Mouse (Mus musculus) heart, postnatal 0 days (tissue): Measurements from ENCODE around the gene Hoxb5. TPM values are rescaled to one million over a fixed set of nuclear protein-coding genes. Genes with fewer than 3 reads are reported as not detected.
A peak's percentile ranks its signal among the peaks of the same experiment; 100 is the strongest.

Experiments used
- ATAC-seq: fragments of 200-750 bp; cut with Nextera tagmentation; 2 replicates; pipeline ENCODE4 v1.8.0; 2017; ENCODE audit warnings: low read depth, moderate number of reproducible peaks, moderate library complexity; ENCODE audit not compliant: insufficient read depth
- DNase-seq: peaks from one replicate; pipeline ENCODE4 v3.0.0-alpha.2; 2016; ENCODE audit warnings: low spot score
- H3K27ac ChIP-seq: fragments of 300-500 bp; sonication (generic); 2 replicates; pipeline ENCODE4 v1.5.1; 2014; ENCODE audit warnings: low read depth, mild to moderate bottlenecking
- H3K27me3 ChIP-seq: fragments of 300-500 bp; sonication (generic); 2 replicates; pipeline ENCODE4 v1.6.1; 2014; ENCODE audit warnings: low read length, mixed read lengths; ENCODE audit not compliant: control insufficient read depth, insufficient read depth
- H3K36me3 ChIP-seq: fragments of 300-500 bp; sonication (generic); replicated peaks from 2 replicates; pipeline ENCODE4 v1.6.1; 2014; ENCODE audit warnings: low read length, mixed read lengths; ENCODE audit not compliant: control insufficient read depth, insufficient read depth
- H3K4me1 ChIP-seq: fragments of 300-500 bp; sonication (generic); 2 replicates; pipeline ENCODE4 v1.6.1; 2014; ENCODE audit warnings: antibody characterized with exemption; ENCODE audit not compliant: control insufficient read depth, insufficient read depth
- H3K4me2 ChIP-seq: fragments of 300-500 bp; sonication (generic); 2 replicates; pipeline ENCODE4 v1.6.1; 2014; ENCODE audit warnings: low read depth, mild to moderate bottlenecking, low read length, moderate library complexity
- H3K4me3 ChIP-seq: fragments of 300-500 bp; sonication (generic); 2 replicates; pipeline ENCODE4 v1.5.1; 2014; ENCODE audit warnings: low read depth, low read length
- H3K9ac ChIP-seq: fragments of 300-500 bp; sonication (generic); replicated peaks from 2 replicates; pipeline ENCODE4 v1.6.1; 2014; ENCODE audit warnings: low read depth, low read length, mixed read lengths
- H3K9me3 ChIP-seq: fragments of 300-500 bp; sonication (generic); replicated peaks from 2 replicates; pipeline ENCODE4 v1.6.1; 2016; ENCODE audit warnings: low read length; ENCODE audit not compliant: control insufficient read depth
- CTCF ChIP-seq: IDR thresholded peaks from 2 replicates; pipeline ENCODE4 v1.5.1; 2016; ENCODE audit warnings: antibody characterized with exemption, control low read depth, low read depth
- EP300 ChIP-seq: IDR thresholded peaks from 2 replicates; pipeline ENCODE4 v1.6.1; 2016; ENCODE audit warnings: antibody characterized with exemption, low read depth
- WGBS: fragments of 180-500 bp; shearing (Covaris S2); extraction: QIAGEN DNeasy Blood & Tissue Kit; methylation state at CpG from one replicate; pipeline ENCODE4 v1.1.7; 2014; 5-methylcytosine and 5-hydroxymethylcytosine counted together
- polyA plus RNA-seq: library from polyadenylated mRNA; unstranded; fragments of >200 nt; fragmentation: Nextera tagmentation; extraction: Ambion mirVana; gene quantifications from 2 replicates; pipeline ENCODE4 v1.2.1, GENCODE M21; 2015
- total RNA-seq: library from RNA; depleted of rRNA; stranded (reverse); fragments of >200 nt; gene quantifications from 2 replicates; pipeline ENCODE4 v1.2.3, GENCODE M21; 2014; ENCODE audit warnings: low replicate concordance

Gene Hoxb5
- total and polyA plus RNA-seq, 2 experiments from 2014 or later, result 0.08 to 0.19 TPM

DNA sequence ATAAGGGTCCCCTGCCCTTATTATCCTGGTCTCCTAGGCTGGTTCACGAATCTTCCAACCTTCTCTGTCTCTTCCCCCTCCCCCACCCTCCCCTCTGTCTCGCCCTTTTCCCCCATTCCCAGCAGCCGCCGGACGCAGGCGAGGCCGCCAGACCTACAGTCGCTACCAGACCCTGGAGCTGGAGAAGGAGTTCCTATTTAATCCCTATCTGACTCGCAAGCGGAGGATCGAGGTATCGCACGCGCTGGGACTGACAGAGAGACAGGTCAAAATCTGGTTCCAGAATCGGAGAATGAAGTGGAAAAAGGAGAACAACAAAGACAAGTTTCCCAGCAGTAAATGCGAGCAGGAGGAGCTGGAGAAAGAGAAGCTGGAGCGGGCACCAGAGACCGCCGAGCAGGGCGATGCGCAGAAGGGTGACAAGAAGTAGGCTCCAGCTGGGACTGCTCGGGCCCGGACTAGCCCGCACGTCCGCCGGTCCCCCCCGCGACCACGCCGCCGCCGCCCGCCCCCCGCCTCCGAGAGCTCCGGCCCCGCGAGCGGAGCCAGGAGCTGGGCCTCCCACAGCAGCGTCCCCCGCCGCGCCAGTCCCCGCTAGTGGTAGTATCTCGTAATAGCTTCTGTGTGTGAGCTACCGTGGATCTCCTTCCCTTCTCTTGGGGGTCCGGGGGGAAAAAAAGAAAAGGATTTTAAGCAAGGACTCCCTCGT lies 18.9 kb upstream of the Hoxb5 start:
- Histone ChIP-seq H3K27me3 (peaks cover 100% of the 10 kb centered on the region), H3K9me3 (no peaks in the 10 kb centered on the region), H3K27ac (no peak overlapping the region), H3K9ac (no peak overlapping the region), H3K4me1 (no peaks in the 10 kb centered on the region), H3K4me2 (peak overlapping the region; percentile 62), H3K4me3 (peak overlapping the region; percentile 38), H3K36me3 (no peaks in the 10 kb centered on the region)
- DNase-seq (peak; percentile 52), ATAC-seq (0 out of 2 replicates have a peak, but pooled peaks have one; percentile 43)
- TF ChIP-seq CTCF (no peak), EP300 (no peak)
- 1% methylated on average over 45 of the region's 49 CpGs for WGBS

DNA sequence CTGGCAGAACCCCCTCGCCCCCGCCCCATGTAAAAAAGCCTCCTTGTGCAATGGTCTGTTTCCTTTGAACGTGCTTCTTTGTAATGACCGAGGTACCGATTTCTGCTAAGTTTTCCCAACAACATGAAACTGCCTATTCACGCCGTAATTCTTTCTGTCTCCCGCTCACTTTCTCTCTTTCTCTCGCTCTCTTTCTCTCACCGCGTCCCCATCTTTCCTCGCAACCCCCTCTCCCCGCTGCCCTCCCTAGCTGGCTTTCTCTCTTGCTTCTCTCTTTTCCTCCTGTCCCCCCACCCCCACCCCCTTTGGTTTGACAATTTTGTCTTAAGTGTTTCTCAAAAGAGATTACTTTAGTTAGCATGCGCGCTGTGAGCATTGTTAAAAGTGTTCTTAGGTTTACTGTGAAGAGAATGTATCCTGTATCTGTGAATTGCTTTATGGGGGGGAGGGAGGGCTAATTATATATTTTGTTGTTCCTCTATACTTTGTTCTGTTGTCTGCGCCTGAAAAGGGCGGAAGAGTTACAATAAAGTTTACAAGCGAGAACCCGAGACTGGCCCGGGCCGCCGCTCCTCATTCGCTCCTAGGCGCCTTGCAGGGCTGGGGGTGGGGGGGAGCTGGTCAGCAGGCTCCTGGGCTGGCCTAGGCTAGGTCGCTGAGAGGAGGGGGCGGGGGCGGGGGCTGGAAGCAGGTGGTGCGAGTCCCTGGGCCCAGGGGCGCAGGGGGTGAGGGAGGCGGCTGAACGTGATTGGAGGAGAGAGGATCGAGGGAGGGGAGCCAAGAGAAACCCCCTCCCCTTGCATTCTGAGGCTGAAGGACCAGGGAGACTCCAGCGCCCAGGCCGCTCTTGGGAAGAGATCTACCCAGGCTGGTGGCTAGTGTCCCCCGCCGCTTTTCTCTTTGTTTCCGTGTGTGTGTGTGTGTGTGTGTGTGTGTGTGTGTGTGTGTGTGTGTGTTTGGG lies 18.1 kb upstream of the Hoxb5 start:
- H3K4me2 ChIP-seq, result peak overlapping the region; percentile 62

DNA sequence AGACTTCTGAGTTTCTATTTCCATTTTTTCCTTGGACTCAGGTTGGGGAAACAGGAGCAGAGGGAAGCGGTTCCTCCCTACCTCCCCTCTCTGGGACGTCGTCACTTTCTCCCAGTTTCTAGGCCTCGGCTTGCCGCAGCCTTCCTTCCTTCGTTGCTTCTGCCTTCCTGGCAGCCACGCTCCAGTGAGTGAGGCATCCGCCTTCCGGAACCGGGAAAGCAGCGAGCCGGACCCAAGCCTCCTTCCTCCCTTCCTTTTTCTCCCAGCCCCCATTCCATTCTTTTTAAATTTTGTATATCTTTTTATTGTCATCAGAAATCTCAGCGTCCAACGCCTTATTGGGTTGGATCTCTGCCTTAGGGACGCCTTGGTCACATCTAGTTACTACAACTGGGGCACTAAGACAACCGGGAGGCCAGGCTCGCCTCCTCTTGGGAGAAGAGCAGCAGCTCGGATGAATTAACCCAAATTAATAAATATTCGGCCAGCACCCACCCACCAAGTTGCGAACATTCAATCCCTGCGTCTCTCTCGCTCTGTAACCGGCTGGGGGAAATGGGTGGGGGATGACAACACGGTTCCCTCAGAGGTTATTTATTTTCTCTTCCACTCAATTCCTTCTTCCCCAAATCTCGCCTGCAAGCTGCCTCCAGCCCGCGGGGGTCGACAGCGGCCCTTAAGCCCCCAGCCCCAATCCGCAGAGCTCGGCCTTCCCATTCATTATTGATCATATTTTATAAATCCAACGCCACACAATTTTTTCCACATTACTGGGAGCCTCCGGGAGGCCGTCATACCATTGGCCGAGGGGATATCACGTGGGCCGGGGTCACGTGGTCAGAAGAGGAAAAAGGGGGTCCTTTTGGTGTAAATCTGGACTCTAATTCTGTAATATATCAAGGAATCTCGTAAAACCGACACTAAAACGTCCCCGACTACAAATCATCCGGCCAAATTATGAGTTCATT lies 17.1 kb upstream of the Hoxb5 start, which contains the start of gene Hoxb7:
TSS of gene Hoxb7 (plus strand) at position 853 of the 968 bp plus-strand sequence.
- Histone ChIP-seq H3K27me3 (peaks cover 100% of the 10 kb centered on the region), H3K4me3 (peak within 1 kb of the TSS; percentile 35), H3K9me3 (no peaks in the 10 kb centered on the region), H3K4me2 (peak within 1 kb of the TSS; percentile 44), H3K4me1 (no peaks in the 10 kb centered on the region), H3K36me3 (no peaks in the 10 kb centered on the region), H3K9ac (no peak within 1 kb of the TSS), H3K27ac (no peak within 1 kb of the TSS)
- TF ChIP-seq EP300, result no peak
- TF ChIP-seq CTCF, result no peak
- DNase-seq (no peak), ATAC-seq (no peak)
- WGBS, result 3% methylated on average over 43 of the region's 43 CpGs

More for the DNA sequence above, 18.1 kb upstream of the Hoxb5 start:
- H3K9ac ChIP-seq, result no peak overlapping the region
- ATAC-seq, result no peak
- DNase-seq, result no peak
- no peaks in the 10 kb centered on the region for H3K4me1 ChIP-seq
- WGBS, result 3% methylated on average over 34 of the region's 37 CpGs
- no peak overlapping the region for H3K27ac ChIP-seq
- no peaks in the 10 kb centered on the region for H3K36me3 ChIP-seq
- H3K4me3 ChIP-seq, result peak overlapping the region; percentile 38
- peaks cover 100% of the 10 kb centered on the region for H3K27me3 ChIP-seq
- TF ChIP-seq EP300, result no peak
- TF ChIP-seq CTCF, result no peak
- no peaks in the 10 kb centered on the region for H3K9me3 ChIP-seq

DNA sequence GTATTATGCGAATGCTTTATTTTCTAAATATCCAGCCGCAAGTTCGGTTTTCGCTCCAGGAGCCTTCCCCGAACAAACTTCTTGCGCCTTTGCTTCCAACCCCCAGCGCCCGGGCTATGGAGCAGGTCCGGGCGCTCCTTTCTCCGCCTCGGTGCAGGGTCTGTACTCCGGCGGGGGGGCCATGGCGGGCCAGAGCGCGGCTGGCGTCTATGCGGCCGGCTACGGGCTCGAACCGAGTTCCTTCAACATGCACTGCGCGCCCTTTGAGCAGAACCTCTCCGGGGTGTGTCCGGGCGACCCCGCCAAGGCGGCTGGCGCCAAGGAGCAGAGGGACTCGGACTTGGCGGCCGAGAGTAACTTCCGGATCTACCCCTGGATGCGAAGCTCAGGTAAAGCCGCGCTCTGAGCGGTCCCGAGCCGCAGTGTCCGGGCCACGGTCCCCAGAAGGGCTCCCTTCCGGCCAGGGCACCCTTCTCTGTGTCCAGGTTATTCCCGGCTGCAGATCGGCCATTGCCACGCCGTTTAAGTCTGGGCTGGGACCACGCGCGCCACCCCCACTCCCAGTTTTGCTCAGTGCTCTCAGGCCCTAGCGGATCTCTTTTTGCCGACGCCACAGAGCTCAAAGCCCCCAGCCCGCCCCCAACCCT lies 16.3 kb upstream of the Hoxb5 start:
- ATAC-seq (no peak), DNase-seq (no peak)
- Histone ChIP-seq H3K4me3 (peak overlapping the region; percentile 35), H3K36me3 (no peaks in the 10 kb centered on the region), H3K27ac (no peak overlapping the region), H3K27me3 (peaks cover 100% of the 10 kb centered on the region), H3K9me3 (no peaks in the 10 kb centered on the region), H3K4me1 (no peaks in the 10 kb centered on the region), H3K9ac (no peak overlapping the region), H3K4me2 (peak overlapping the region; percentile 44)
- TF ChIP-seq CTCF, result no peak
- TF ChIP-seq EP300, result no peak
- WGBS, result under 1% methylated on average over 53 of the region's 55 CpGs
